Mouse (Mus musculus) embryonic fibroblast, embryonic 13.5 days (primary cell): ENCODE results near the gene Rack1.

ENCODE experiments used
- CTCF ChIP-seq: IDR thresholded peaks from 2 replicates; pipeline ENCODE4 v1.5.1; 2011; ENCODE audit warnings: mild to moderate bottlenecking, control low read depth, low read length, moderate library complexity, borderline replicate concordance; ENCODE audit not compliant: insufficient read depth
- POLR2A ChIP-seq: IDR thresholded peaks from 2 replicates; pipeline ENCODE4 v1.6.1; 2011; ENCODE audit warnings: low read depth, mild to moderate bottlenecking, control low read depth, low read length, moderate library complexity

GRCm38 (mm10) chr11:48843202-48843601 lies 43.1 kb downstream of the Rack1 start:
- TF ChIP-seq CTCF (no peak), POLR2A (no peak)
